Mouse (Mus musculus): ENCODE data around the gene Icam1. TPM values are rescaled to one million over a fixed set of nuclear protein-coding genes. Genes with fewer than 3 reads are reported as not detected.
"Not testable (repeated sequence)": the region's sequence is repeated elsewhere in the genome, so short reads cannot be mapped to it uniquely, and the experiment has no call there.

Gene Icam1
- total RNA-seq, 2 experiments from 2014 or later = 10.8 to 12.4 TPM

DNA sequence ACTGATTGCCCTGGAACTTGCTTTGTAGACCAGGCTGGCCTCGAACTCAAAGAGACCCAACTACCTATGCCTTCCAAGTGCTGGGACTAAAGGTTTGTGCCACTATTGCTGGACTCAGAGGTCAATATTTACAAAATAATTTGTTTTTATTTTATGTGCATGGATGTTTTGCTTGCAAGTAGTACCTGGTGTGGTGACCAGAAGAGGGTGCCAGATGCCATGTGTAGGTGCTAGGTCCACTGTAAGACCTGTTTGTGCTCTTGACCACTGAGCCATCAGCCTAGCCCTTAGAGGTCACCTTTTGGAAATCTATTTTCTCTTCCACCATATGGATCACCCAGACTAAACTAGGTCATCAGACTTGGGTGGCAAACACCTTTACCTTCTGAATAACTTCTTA, 6.9 kb downstream of the Icam1 start:
- no peak for DNase-seq

DNA sequence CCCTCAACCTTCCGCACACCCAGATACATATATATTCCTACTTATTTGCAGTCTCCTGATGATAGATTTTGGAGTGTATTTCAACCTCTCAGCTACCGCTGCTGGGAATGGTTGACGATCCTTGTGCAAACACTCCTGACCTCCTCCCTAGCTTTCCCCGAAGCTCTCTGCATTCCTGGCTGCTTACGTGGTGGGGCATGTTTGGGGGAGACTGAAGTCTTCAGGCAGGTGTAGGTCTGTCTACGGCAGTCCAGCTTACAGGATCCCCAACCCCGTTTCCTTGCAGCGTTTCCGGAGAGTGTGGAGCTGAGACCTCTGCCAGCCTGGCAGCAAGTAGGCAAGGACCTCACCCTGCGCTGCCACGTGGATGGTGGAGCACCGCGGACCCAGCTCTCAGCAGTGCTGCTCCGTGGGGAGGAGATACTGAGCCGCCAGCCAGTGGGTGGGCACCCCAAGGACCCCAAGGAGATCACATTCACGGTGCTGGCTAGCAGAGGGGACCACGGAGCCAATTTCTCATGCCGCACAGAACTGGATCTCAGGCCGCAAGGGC, 9.5 kb downstream of the Icam1 start:
- no peak for DNase-seq

DNA sequence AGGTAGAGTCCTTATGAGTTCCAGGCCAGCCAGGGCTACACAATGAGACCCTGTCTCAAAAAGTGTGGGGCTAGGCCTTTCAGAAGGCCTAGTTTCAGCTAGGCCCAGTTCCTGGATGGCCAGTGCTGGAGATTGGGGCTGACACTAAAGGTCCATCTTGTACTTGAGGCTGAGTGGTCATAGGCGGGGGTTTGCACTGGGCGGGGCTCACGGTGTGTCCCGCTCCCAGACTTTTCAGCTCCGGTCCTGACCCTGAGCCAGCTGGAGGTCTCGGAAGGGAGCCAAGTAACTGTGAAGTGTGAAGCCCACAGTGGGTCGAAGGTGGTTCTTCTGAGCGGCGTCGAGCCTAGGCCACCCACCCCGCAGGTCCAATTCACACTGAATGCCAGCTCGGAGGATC, 11.1 kb downstream of the Icam1 start:
- DNase-seq = no peak

DNA sequence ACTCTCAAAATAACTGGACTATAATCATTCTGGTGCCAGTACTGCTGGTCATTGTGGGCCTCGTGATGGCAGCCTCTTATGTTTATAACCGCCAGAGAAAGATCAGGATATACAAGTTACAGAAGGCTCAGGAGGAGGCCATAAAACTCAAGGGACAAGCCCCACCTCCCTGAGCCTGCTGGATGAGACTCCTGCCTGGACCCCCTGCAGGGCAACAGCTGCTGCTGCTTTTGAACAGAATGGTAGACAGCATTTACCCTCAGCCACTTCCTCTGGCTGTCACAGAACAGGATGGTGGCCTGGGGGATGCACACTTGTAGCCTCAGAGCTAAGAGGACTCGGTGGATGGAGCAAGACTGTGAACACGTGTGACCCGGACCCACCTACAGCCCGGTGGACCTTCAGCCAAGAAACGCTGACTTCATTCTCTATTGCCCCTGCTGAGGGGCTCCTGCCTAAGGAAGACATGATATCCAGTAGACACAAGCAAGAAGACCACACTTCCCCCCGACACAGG, 12.0 kb downstream of the Icam1 start:
- no peak for DNase-seq

DNA sequence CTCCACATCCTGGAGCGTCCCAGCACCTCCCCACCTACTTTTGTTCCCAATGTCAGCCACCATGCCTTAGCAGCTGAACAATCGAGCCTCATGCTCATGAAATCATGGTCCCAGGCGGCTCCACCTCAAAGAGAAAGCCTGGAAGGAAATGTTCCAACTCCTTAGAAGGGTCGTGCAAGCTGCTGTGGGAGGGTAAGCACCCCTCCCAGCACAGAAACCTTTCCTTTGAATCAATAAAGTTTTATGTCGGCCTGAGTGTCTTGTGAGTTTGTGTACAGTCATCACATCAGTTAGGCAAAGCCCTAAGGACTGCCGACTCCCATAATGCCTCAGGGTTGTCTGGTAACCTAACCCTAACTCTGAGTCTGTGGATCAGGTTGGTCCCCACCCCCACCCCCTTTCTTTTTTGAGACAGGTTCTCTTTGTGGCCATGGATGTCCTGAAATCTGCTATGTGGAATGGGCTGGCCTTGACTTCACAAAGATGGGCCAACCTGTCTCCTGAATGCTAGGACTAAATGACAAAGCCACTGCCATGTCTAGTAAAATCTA, 12.8 kb downstream of the Icam1 start:
- no peak for DNase-seq

DNA sequence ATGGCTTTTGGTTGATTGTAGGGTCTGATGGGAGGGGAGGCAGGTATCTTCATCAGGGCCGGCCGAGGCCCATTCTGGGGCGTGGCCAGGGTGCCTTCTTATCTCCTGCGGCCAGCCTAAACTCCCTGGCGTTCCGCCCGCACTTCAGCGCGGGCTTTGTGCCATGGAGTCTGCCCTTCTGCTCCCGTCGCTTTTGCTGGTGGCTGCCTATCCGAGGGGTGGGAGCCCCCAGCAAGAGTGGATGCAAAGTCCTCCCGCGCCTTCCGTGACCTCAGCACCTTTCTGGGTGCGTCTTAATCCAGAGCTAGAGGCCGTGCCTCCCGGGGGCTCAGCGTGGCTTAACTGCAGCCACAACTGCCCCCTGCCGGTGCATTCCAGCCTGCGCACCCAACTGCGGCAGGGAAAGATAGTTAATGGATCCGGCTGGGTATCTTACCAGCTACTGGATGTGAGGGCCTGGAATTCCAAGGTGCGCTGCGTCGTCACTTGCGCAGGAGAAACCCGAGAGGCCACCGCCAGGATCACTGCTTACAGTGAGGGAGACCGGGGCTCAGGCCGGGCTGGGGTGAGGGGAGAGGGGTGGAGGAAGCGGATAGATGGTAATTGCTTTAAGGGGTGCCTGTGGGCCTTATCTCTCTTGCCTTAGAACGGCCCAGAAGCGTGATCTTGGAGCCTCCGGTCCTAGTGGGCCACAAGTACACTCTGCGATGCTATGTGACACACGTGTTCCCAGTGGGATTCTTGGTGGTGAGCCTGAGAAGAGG, 13.7 kb downstream of the Icam1 start, which contains the start of gene Icam4:
Gene Icam4, plus strand, starts transcription at position 83 of the 764 bp plus-strand sequence.
- DNase-seq = peak; percentile 90

DNA sequence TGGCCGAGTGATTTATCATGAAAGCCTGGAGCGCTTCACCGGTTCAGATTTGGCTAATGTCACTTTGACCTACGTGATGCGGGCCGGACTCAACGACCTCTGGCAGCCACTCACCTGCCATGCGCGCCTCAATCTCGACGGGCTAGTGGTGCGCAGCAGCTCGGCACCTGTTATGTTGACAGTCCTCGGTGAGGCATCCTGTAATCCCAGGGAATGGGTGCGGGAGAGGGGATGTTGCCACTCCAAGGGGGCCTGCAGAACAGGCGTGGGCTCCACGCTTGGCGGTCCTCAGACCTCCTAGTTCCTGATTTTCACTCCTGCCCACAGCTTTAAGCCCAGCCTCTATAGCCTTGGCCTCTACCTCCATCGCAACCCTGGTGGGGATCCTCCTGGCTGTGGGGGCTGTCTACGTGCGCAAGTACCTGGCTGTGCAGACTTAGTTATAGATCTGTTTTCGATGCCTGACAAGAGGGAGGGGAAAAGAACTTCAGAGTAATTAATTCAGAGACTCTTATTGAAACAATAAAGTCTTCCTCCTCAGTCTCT, 14.3 kb downstream of the Icam1 start:
- DNase-seq = no peak

DNA sequence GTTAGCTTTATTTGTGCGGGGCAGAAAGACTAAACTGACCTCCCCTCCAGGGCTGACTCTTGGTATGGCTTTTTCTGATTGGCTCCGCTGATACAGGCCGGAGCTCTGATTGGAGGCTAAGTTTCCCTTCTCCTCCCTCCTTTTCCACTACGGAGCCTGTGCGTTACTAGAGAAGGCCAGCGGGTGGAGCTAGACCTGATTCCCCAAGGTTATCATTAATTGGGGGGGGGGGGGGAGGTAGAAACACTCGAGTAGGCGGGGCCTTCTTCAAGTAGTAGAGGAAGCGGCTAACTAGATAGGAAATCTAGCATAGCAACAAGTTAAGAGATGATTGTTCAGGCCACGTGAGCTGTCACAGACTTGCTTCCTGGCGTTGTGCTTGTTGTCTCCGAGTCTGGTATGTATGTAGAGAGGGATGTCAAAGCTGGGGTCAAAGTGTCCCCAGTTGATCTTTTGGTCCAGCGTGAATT, 15.0 kb downstream of the Icam1 start:
- peak; percentile 89 for DNase-seq

DNA sequence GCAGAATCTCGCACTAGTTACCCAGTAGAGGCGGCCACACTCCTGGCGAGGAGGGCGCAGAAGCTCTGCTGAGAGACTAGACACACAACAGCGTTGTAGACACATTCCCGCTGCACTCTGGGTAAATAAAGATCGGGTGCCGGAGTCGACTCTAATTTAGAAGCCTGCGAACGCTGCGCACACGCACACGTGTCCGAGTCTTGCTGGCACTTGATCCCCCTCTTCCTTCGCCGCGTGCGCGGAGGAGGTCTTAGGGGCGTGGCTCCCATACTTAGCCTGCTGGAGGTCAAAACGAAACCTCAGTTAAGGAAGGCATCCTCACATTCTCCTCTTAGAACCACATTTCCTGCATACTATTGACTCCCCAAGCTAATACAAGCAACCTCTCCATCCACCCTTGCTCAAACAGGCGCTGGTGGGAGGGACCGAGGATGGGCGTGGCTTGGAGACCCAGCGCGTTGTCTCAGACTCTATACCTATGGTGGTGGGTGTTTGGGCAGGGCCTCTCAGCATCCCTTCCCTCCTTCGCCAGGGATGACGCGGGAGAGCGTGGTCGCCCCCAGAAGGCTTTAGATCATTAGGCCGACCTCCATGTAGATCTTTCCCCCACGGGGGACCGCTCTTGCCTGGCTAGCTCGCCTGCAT, 15.6 kb downstream of the Icam1 start:
- DNase-seq = peak; percentile 68

DNA sequence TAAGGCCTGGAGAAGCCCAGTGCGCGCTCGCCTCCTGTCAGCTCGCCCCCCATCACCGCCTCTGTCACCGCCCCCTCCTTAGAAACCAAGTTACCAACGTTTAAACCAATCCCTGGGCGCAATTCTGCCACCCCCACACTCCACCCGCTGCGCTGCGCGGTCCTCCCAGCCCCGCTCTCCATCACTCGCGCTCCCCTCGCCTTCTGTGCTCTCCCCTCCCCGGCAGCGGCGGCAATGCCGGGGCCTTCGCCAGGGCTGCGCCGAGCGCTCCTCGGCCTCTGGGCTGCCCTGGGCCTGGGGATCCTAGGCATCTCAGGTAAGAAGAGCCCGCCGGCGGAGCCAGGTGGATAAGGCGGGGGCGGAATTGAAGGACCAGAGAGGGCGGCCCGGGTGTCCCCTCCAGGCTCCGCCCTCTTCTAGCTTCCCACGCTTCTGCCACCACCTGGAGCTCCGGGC, 16.1 kb downstream of the Icam1 start, which contains the start of gene Icam5:
Gene Icam5, plus strand, starts transcription at position 178 of the 456 bp plus-strand sequence.
- peak; percentile 34 for DNase-seq

DNA sequence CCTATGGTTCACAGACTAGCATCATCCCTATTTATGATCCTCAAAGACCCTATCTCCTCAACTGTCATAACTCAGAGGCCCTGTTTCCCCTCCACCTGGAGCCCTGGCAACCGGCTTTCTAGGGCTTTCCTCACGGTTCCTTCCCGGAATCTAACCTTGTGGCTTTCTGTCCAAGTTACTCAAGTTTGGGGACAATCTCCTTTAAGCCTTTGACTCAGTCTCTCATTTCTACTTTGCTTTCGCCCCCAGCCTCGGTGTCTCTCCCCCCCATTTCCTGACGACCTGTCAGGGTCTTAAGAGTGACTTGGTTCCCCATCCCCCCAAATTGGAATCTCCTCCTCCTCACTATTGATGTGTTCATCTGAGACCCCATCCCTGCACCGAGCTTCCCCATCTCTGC, 16.7 kb downstream of the Icam1 start:
- DNase-seq = no peak

DNA sequence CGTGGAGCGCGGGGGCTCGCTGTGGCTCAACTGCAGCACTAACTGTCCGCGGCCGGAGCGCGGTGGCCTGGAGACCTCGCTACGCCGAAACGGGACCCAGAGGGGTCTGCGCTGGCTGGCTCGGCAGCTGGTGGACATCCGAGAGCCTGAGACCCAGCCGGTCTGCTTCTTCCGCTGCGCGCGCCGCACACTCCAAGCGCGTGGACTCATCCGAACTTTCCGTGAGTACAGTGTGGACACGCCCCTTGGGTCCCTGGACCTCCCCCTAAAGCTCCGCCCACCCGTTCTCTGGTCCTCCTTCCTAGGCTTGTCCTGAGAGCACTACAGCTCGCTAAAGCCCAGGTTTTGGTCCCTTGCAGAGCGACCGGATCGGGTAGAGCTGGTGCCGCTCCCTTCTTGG, 17.4 kb downstream of the Icam1 start:
- DNase-seq = peak; percentile 93

DNA sequence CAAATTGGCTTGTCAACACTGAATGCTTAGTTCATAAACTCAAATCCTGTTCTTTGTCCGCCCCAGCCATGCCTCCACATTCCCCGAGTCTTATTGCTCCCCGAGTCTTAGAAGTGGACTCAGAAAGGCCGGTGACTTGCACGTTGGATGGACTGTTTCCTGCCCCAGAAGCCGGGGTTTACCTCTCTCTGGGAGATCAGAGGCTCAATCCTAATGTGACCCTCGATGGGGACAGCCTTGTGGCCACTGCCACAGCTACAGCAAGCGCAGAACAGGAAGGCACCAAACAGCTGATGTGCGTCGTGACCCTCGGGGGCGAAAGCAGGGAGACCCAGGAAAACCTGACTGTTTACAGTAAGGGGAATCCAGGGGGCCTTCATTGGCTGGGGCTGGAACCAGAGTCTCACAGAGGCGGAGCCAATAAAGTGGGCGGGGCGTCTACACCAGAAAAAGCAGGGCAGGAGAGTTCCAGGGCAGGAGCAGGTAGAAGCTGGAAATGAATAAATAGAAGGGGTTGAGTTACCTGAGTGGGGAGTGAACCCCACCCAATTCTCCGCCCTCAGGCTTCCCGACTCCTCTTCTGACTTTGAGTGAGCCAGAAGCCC, 18.8 kb downstream of the Icam1 start:
- DNase-seq = no peak

DNA sequence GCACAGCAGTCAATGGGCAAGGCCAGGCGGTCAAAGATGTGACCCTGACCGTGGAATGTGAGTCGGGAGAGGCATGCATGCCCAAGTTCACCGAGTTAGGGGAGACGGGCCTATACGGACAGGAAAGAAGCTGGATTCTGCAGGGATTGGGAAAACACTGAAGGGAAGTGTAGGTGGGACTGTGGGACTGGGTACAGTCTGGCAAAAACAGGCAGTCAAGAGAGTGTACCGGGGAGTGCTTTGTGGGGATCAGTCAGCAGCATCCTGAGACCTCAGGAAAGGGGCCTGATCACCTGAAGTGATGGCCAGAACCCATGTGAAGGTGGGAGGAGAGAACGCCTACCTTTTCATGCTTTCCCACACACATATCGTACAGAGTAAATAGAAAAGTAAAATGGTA, 19.8 kb downstream of the Icam1 start:
- no peak for DNase-seq

DNA sequence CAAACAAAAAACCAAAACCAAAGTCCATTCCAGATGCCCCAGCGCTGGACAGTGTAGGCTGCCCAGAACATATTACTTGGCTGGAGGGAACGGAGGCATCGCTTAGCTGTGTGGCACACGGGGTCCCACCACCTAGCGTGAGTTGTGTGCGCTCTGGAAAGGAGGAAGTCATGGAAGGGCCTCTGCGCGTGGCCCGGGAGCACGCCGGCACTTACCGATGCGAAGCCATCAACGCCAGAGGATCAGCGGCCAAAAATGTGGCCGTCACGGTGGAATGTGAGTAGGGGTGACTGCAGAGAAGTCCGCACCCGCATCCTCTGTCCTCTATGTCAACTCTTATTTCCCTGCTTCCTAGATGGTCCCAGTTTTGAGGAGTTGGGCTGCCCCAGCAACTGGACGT, 20.4 kb downstream of the Icam1 start:
- DNase-seq = no peak

DNA sequence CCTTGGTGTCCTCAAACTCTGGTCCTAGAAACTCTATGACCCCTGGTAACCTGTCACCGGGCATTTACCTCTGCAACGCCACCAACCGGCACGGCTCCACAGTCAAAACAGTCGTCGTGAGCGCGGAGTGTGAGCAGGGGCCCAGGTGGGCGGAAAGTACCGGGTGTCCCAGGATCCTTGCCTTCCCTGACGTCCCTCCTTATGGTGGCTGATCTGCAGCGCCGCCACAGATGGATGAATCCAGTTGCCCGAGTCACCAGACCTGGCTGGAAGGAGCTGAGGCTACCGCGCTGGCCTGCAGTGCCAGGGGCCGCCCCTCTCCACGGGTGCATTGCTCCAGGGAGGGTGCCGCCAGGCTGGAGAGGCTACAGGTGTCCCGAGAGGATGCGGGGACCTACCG, 20.9 kb downstream of the Icam1 start:
- DNase-seq = no peak

DNA sequence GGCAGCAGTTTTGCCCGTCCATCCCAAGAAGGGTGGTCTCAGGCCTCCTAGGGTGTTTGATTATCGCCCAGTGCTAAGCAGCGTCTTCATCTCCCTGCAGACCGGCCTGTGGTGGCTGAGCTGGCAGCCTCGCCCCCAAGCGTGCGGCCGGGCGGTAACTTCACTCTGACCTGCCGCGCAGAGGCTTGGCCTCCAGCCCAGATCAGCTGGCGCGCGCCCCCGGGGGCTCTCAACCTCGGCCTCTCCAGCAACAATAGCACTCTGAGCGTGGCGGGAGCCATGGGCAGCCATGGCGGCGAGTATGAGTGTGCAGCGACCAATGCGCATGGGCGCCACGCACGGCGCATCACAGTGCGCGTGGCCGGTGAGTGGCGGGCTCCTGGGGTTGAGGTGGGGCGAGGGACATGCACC, 21.7 kb downstream of the Icam1 start:
- peak; percentile 59 for DNase-seq

DNA sequence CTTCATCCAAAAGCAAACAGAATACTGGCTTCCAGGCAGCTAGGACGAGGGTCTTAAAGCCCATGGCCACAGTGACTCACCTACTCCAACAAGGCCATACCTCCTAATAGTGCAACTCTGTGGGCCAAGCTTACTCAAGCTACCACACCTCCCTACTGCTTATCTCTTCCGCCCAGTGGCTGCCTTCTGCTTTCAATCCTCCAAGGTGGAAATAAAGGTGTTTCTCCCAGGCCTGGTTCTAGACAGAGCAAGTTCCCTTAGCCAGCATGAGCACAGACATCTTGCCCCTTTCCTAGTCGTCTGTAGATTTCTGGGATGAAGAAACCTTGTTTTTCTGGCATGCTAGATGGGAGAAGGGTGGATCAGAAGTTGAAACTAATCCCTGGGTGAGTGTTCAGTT, 24.0 kb downstream of the Icam1 start:
- DNase-seq = no peak

DNA sequence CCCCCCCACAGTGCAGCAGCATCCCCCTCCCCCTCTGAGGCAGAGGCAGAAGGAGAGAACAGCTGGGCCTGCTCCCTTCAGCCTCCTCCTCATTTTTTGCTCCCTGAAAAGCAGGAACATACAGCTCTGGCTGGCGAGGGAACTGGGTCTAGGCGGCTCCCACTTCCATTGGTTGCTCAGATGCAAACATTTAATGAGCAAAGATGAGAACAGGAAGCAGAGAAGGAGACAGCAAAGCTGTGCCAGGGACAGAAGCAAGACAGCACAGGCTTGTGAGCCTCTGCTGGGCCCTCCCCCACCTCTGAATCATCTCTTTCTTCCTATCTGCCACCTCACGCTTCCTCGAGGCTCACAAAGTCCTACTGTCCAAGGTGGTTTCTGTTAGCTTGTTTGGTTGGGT, 25.5 kb downstream of the Icam1 start:
- no peak for DNase-seq

DNA sequence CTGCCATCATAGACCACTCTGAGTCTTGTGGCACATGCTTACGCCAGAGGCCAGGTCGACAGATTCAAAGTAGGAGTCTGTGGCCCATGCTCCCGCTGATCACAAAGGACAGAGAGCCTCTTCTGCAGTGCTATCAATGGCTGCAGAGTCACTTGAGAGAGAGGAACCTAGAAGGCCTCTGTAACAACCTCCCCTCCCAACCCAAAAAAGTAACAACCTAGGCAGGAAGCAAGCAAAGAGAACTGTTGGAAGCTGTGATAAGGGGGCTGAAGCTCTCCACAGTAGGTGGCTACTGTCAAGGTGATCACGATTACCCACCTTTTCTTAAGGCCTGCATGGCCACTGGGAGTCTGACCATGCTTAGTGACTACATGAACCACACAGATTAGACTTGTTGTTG, 27.8 kb downstream of the Icam1 start:
- no peak for DNase-seq

DNA sequence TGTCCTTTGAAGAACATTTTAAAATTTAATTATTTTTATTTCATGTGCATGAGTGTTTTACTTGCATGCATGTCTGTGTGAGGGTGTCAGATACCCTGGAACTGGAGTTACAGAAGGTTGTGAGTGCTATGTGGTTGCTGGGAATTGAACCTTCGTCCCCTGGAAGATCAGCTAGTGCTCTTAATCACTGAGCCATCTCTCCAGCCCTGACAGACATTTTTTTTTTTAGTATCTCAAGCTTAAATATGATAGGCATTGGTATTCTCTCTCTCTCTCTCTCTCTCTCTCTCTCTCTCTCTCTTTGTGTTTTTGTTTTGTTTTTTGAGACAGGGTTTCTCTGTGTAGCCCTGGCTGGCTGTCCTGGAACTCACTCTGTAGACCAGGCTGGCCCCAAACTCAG, 29.0 kb downstream of the Icam1 start:
- DNase-seq = not testable (repeated sequence)

DNA sequence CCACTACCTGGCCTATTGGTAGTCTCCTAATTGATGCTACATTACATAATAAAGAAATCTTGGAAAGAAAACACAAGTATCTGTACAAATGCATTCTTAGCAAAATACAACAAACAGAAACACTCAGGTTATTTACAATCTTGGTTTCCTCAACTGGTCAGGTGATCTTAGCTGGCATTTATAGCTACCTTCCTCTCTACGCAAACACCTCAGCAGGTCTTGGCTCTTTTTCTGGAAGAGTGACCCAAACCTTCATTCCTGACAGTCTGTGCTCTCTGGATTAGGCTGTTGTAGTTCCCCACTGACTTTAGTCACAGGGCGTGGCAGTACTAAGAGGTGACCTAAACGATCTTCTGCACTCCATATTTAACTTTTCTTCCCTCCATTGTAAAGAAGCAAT, 29.4 kb downstream of the Icam1 start:
- no peak for DNase-seq

Data from adrenal gland, postnatal 10 days (tissue).